Mouse (Mus musculus) kidney, embryonic 14.5 days (tissue): Measurements from ENCODE around the gene Hipk3. TPM values are rescaled to one million over a fixed set of nuclear protein-coding genes. Genes with fewer than 3 reads are reported as not detected.

Source experiments
- ATAC-seq: fragments of 200-750 bp; cut with Nextera tagmentation; 2 replicates; pipeline ENCODE4 v1.8.0; 2017; ENCODE audit warnings: moderate number of reproducible peaks, mild to moderate bottlenecking, moderate TSS enrichment, moderate library complexity; ENCODE audit not compliant: low FRiP score, low TSS enrichment
- H3K27ac ChIP-seq: fragments of 300-500 bp; sonication (generic); 2 replicates; pipeline ENCODE4 v1.5.1; 2014; ENCODE audit warnings: low read depth, mild to moderate bottlenecking, low read length, moderate library complexity, mixed read lengths
- H3K27me3 ChIP-seq: fragments of 300-500 bp; sonication (generic); 2 replicates; pipeline ENCODE4 v1.6.1; 2014; ENCODE audit warnings: mild to moderate bottlenecking, low read length; ENCODE audit not compliant: control insufficient read depth, insufficient read depth
- H3K36me3 ChIP-seq: fragments of 300-500 bp; sonication (generic); 2 replicates; pipeline ENCODE4 v1.6.1; 2014; ENCODE audit warnings: low read length, mixed read lengths; ENCODE audit not compliant: control insufficient read depth, insufficient read depth
- H3K4me1 ChIP-seq: fragments of 300-500 bp; sonication (generic); 2 replicates; pipeline ENCODE4 v1.6.1; 2014; ENCODE audit warnings: low read length, mixed read lengths; ENCODE audit not compliant: control insufficient read depth, insufficient read depth
- H3K4me2 ChIP-seq: fragments of 300-500 bp; sonication (generic); replicated peaks from 2 replicates; pipeline ENCODE4 v1.6.1; 2014; ENCODE audit warnings: low read depth, mild to moderate bottlenecking, low read length
- H3K4me3 ChIP-seq: fragments of 300-500 bp; sonication (generic); 2 replicates; pipeline ENCODE4 v1.5.1; 2014; ENCODE audit warnings: mild to moderate bottlenecking, low read length
- H3K9ac ChIP-seq: fragments of 300-500 bp; sonication (generic); 2 replicates; pipeline ENCODE4 v1.6.1; 2014; ENCODE audit warnings: low read depth, mild to moderate bottlenecking, low read length, moderate library complexity
- H3K9me3 ChIP-seq: fragments of 300-500 bp; sonication (generic); 2 replicates; pipeline ENCODE4 v1.6.1; 2016; ENCODE audit warnings: low read length; ENCODE audit not compliant: control insufficient read depth
- WGBS: fragments of 180-500 bp; shearing (Covaris S2); extraction: QIAGEN DNeasy Blood & Tissue Kit; methylation state at CpG from one replicate; pipeline ENCODE4 v1.1.7; 2014; 5-methylcytosine and 5-hydroxymethylcytosine counted together
- polyA plus RNA-seq: library from polyadenylated mRNA; unstranded; fragments of >200 nt; fragmentation: Nextera tagmentation; extraction: Ambion mirVana; gene quantifications from 2 replicates; pipeline ENCODE4 v1.2.1, GENCODE M21; 2014

Hipk3 gene
- polyA plus RNA-seq, 1 experiment from 2014 or later: 21.7 TPM

GRCm38 (mm10) chr2:104411806-104412205 lies 82.4 kb downstream of the Hipk3 start:
- no peak for ATAC-seq
- WGBS: 87% methylated on average over 7 of the region's 7 CpGs

GRCm38 (mm10) chr2:104410963-104411545 lies 83.2 kb downstream of the Hipk3 start, which contains the start of gene D430041D05Rik:
D430041D05Rik (minus strand) TSS chr2:104411013.
- WGBS: 54% methylated on average over 4 of the region's 4 CpGs

More at GRCm38 (mm10) chr2:104411806-104412205, 82.4 kb downstream of the Hipk3 start:
- 0 out of 2 replicates have a peak, but pooled peaks cover 4% of the 10 kb centered on the region for H3K4me1 ChIP-seq
- no peak overlapping the region for H3K9ac ChIP-seq
- H3K36me3 ChIP-seq: no peaks in the 10 kb centered on the region
- no peak overlapping the region for H3K4me2 ChIP-seq
- peaks cover 47% of the 10 kb centered on the region for H3K27me3 ChIP-seq
- H3K27ac ChIP-seq: no peak overlapping the region
- H3K9me3 ChIP-seq: no peaks in the 10 kb centered on the region
- no peak overlapping the region for H3K4me3 ChIP-seq

DNA sequence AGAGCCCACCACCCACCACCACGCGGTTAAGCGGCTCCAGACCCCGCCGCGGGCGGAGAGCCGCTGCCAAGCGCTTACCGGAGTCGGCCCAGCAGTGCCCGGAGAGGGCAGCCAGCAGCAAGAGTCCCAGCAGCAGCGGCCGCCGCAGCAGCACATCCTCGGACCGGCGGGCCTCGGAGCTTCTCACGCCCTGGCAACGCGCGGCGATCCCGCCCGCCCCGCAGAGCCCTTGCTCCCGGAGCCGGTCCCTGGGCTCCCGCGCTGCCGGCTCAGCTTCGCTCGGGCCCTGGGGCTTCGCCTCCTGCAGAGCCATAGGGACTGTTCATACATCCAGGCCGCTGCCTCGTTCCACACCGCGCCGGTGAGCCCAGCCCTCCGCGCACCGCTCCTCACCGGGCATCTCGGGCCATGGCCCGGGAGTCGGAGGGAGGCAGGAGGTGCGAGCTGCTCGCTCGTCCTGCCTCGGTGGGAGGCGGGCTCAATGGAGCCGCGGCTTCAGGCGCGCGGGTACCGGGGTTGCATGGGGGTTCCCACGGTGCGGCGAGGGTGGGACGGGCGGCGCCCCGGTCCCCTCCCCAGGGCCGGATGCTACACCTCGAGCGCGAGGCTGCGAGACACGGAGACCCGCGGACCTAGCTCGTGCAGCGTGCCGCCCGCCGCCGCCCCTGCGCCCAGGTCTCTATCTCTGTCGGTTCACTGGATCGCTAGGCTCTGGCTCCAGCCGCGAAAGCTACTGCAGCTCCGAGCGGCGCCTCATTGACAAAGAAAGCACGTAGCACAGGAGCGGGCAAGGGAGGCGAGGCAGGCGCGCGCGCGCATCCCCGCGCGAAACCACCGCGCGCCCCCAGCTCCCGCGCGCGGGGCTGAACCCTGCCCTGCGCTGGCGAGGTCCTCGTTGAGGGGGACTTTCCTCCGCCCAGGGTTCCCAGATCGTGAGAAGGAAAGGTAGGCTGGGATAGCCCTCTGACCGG lies 84.1 kb downstream of the Hipk3 start:
- H3K9me3 ChIP-seq: no peaks in the 10 kb centered on the region
- no peaks in the 10 kb centered on the region for H3K36me3 ChIP-seq
- H3K4me3 ChIP-seq: peak overlapping the region; percentile 62
- H3K27ac ChIP-seq: no peak overlapping the region
- peak overlapping the region; percentile 63 for H3K9ac ChIP-seq
- peak overlapping the region; percentile 98 for H3K4me2 ChIP-seq
- H3K4me1 ChIP-seq: 0 out of 2 replicates have a peak, but pooled peaks cover 4% of the 10 kb centered on the region
- H3K27me3 ChIP-seq: peaks cover 47% of the 10 kb centered on the region
- peak; percentile 80 for ATAC-seq
- under 1% methylated on average over 99 of the region's 111 CpGs for WGBS

More at GRCm38 (mm10) chr2:104410963-104411545, 83.2 kb downstream of the Hipk3 start, which contains the start of gene D430041D05Rik:
- peaks cover 47% of the 10 kb centered on the region for H3K27me3 ChIP-seq
- H3K4me1 ChIP-seq: 0 out of 2 replicates have a peak, but pooled peaks cover 4% of the 10 kb centered on the region
- H3K9me3 ChIP-seq: no peaks in the 10 kb centered on the region
- no peak for ATAC-seq
- H3K36me3 ChIP-seq: no peaks in the 10 kb centered on the region
- peak within 1 kb of the TSS; percentile 63 for H3K9ac ChIP-seq
- H3K27ac ChIP-seq: no peak within 1 kb of the TSS
- peak within 1 kb of the TSS; percentile 98 for H3K4me2 ChIP-seq
- peak within 1 kb of the TSS; percentile 62 for H3K4me3 ChIP-seq

DNA sequence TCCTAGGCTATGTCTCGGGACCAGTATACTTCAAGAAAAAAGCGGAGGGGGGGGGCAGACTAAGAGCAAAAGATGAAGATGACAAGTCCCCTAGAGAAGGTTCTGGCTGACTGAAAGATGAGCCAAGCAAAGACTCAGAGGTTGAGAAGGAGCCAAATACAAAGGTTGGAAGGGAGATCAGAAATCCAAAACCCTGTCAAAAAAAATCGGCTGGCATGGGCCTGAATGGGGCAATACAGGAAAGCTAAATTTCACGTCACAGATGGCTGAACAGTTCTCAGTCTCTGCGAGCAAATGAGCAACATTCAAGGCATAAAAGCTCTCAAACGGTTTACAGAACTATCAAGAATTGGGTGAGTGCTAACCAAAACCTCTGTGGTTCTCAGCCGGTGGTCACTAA lies 85.9 kb downstream of the Hipk3 start:
- no peak overlapping the region for H3K4me3 ChIP-seq
- H3K27ac ChIP-seq: no peak overlapping the region
- H3K9me3 ChIP-seq: no peaks in the 10 kb centered on the region
- peaks cover 47% of the 10 kb centered on the region for H3K27me3 ChIP-seq
- no peaks in the 10 kb centered on the region for H3K36me3 ChIP-seq
- H3K9ac ChIP-seq: no peak overlapping the region
- no peak overlapping the region for H3K4me2 ChIP-seq
- no peak for ATAC-seq
- 0 out of 2 replicates have a peak, but pooled peaks cover 4% of the 10 kb centered on the region for H3K4me1 ChIP-seq
- 65% methylated on average over 7 of the region's 7 CpGs for WGBS

- no peak overlapping the region for H3K27ac ChIP-seq
- no peak for ATAC-seq
- H3K4me3 ChIP-seq: no peak overlapping the region
- no peaks in the 10 kb centered on the region for H3K9me3 ChIP-seq
- no peak overlapping the region for H3K4me2 ChIP-seq
- no peaks in the 10 kb centered on the region for H3K36me3 ChIP-seq
- 0 out of 2 replicates have a peak, but pooled peaks cover 4% of the 10 kb centered on the region for H3K4me1 ChIP-seq
- no peak overlapping the region for H3K9ac ChIP-seq
- H3K27me3 ChIP-seq: peaks cover 47% of the 10 kb centered on the region
- WGBS: 60% methylated on average over 4 of the region's 4 CpGs
Observed at GRCm38 (mm10) chr2:104407913-104408312, 86.3 kb downstream of the Hipk3 start.

DNA sequence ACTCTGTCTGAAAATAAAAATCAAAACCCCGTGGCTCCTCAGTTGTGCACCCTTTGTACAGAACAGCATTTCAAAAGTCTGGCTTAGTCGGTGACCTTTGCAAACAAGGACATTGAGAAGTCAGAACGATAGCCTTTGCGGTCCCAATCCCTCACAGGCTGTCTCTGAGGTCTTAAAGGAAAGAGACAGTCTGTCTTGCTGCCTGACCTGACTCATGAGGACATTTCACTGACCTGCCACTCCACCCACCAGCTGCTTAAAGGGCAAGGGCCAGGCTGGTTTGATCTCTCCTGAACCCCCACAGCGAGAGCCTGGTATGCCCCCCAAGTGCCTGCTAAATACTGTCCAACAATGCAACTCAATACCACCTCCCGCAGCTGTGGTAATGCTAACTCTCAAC lies 90.2 kb downstream of the Hipk3 start:
- H3K36me3 ChIP-seq: no peaks in the 10 kb centered on the region
- H3K4me1 ChIP-seq: no peaks in the 10 kb centered on the region
- no peaks in the 10 kb centered on the region for H3K9me3 ChIP-seq
- H3K27me3 ChIP-seq: peaks cover 19% of the 10 kb centered on the region
- H3K4me3 ChIP-seq: no peak overlapping the region
- H3K27ac ChIP-seq: no peak overlapping the region
- no peak overlapping the region for H3K9ac ChIP-seq
- 83% methylated on average over 6 of the region's 6 CpGs for WGBS
- ATAC-seq: no peak
- no peak overlapping the region for H3K4me2 ChIP-seq

DNA sequence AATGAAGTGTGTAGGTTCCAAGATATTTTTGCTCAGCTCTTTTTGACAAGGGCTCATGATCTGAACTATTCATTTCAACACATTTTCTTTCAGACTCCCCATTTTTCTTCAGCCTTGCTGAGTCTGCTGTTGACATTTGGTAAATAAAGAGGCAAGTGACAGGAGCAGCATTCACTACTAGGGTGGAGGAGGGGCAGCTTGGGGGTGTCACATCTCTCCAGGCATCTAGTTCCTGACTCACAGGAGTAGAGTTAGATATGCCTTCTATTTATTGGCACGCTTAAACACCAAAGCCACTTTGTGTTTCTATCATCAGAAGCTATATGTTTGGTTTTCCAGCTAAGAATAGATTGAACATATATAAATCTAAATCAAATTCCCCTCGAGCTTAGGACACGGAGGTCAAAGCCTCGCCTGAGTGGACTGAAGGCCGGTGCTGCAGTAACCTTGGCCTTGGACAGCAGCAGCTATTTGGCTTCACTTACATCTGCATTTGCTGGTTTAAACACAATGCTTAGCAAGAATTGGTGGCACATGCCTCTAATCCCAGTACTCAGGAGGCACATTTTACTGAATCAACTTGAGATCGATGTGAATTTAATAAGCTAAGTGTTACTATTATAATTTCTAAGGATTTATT lies 95.5 kb downstream of the Hipk3 start:
- no peaks in the 10 kb centered on the region for H3K9me3 ChIP-seq
- 68% methylated on average over 6 of the region's 6 CpGs for WGBS
- H3K9ac ChIP-seq: no peak overlapping the region
- H3K27me3 ChIP-seq: no peaks in the 10 kb centered on the region
- H3K4me2 ChIP-seq: no peak overlapping the region
- no peak overlapping the region for H3K27ac ChIP-seq
- ATAC-seq: no peak
- H3K36me3 ChIP-seq: no peaks in the 10 kb centered on the region
- no peak overlapping the region for H3K4me3 ChIP-seq
- H3K4me1 ChIP-seq: no peaks in the 10 kb centered on the region

DNA sequence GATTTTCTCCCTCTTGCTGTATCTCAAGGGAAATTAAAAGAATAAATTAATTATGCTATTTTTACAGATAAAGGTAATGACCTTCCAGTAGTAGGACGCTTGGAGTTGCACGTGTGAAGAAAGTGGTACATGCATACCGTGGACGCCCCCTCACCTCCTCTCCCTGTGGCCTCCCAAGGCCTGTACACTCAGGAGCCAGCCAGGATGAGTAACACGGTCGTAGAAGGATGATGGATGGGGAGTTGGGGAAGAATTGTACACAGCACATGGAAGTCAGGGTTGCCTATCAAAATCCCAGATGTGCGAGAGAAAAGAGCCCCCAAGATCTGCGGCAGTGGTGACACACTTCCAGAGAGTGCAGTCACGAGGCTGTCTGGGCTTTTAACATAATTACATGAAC lies 98.3 kb downstream of the Hipk3 start:
- Histone ChIP-seq H3K9ac (no peak overlapping the region), H3K9me3 (no peaks in the 10 kb centered on the region), H3K4me2 (no peak overlapping the region), H3K4me1 (no peaks in the 10 kb centered on the region), H3K36me3 (no peaks in the 10 kb centered on the region), H3K27me3 (no peaks in the 10 kb centered on the region), H3K4me3 (no peak overlapping the region), H3K27ac (no peak overlapping the region)
- WGBS: 67% methylated on average over 9 of the region's 9 CpGs
- ATAC-seq: no peak
